Mouse (Mus musculus): ENCODE measurements around the gene Slc35g1.
"Not testable (repeated sequence)": the region's sequence is repeated elsewhere in the genome, so short reads cannot be mapped to it uniquely, and the experiment has no call there.

GRCm38 (mm10) chr19:38387021-38387420 lies 8.8 kb upstream of the Slc35g1 start:
- TF ChIP-seq CTCF (IDR thresholded peaks at IDR 0.05; ENCODE audit: control insufficient read depth, insufficient read depth, insufficient replicate concordance, low read depth, low read length); POLR2A (IDR thresholded peaks at IDR 0.05; ENCODE audit: control insufficient read depth, low read depth, low read length): not testable (repeated sequence)

Data from testis, adult 2 months (tissue).